Mouse (Mus musculus) heart, postnatal 36 days (tissue): ENCODE data around the gene Ermap. TPM values are rescaled to one million over a fixed set of nuclear protein-coding genes. Genes with fewer than 3 reads are reported as not detected.

Experiments used
- DNase-seq, 2 experiments: peaks; one replicate each; pipeline ENCODE4 v3.0.0; 2021 to 2022
- intact Hi-C: fragments of 180-260 bp; cut with DNase I; formaldehyde crosslinking; loops from one replicate; pipeline ENCODE4 v1.15.1; 2025
- total RNA-seq, 2 experiments: library from RNA; stranded (reverse); gene quantifications; 2 replicates each; pipeline ENCODE4 v1.2.3; 2021

The Ermap gene
- under 1 TPM in 1 of 2 experiments, not detected in 1; 0.11 TPM for total RNA-seq

DNA sequence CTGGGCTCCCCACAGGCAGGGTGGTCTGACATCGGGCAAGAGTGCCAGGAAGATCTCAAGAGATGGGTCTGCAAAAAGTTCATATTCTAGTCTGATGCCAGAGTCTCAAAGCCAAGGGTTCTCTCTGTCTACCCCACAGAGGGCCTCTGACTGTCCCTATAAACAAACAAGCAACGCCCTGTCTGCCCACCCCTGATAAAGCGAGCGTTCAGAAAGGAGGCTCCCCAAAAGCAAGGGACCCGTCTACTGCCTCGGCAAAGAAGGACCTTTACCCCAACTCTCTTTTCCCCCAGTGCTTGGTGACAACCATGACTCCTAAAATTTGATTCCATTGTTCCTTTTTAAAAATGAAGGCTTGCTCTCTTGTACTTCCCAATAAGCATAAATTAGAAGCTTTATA is at the start of gene Ermap:
Gene Ermap (minus strand): TSS at position 148 of the 400 bp plus-strand sequence.
- intact Hi-C loops: no loop called here
- DNase-seq: no peak

DNA sequence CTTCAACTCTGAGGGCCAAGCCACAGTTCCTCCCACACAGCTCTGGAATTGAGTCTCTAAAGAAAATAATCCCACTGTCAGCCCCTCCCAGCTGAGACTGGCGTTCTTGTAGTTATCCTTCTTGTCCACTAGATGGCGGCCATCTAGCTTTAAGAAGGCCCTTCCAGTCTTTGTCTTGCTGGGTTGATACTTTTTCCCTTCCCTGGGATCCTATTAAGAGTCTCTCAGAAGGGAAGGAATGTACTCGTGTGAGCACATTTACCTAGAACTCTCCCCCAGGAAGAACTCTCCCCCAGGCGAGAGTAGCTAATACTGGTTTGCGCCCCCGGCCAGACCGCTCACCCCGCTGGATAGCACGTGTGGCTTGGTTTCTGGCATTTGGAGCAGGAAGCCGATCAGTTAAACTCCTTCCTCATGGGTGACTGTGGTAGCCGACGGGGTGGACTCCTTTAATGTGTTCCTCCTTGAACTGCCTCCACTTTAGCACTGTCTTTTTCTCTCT is 49.4 kb upstream of the Ermap start:
- peak in 1 of 2 experiments; percentile 52 for DNase-seq

DNA sequence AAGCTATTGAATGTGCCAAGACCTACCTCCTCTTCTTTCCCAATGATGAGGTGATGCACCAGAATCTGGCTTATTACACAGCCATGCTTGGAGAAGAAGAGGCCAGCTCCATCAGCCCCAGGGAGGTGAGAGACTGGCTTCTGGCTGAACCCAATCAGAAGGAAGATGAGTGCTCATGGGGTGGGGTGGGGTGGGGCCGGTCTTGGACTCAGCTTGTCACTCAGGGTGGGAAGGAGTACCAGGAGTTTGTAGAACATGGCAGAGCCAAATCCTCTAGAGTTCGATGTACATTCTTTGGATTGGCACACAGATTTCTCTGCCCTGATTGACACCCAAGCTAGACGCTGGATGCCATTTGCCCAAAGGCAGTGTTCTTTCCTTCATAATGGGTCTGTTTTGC is 48.9 kb upstream of the Ermap start:
- DNase-seq: no peak
- intact Hi-C loops: loop anchor here (2.0 to 10.0 kb wide), 2 partner anchors 100 to 896 kb away; no protein-coding TSS in a partner anchor

More for the DNA sequence above, 49.4 kb upstream of the Ermap start:
- intact Hi-C loops: loop anchor here (2.0 to 10.0 kb wide), 2 partner anchors 100 to 896 kb away; no protein-coding TSS in a partner anchor

DNA sequence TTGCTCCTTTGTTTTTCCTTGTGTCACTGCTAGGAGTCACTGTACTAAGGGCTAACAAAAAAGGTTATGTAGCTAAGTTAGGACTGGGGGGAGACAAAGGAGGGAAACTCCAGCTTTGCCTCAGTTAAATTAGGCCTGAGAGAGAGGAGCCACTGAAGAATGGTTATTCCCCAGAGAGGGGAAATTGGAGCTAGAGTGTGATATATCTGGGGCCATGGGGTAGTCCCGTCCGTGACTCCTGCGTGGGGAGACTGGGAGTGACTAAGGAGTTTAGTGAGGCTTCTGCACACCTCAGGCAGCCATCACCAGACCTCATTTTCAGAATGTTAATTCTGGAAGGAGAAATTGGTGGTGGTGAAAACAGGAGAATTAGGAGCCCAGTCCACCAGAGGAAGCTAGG is 44.5 kb upstream of the Ermap start:
- no peak for DNase-seq
- intact Hi-C loops: loop anchor here (5.0 to 10.0 kb wide), 3 partner anchors 188 to 900 kb away; partner anchors contain the start of genes Foxj3, Frg2f1, Ppcs and Zmynd12

DNA sequence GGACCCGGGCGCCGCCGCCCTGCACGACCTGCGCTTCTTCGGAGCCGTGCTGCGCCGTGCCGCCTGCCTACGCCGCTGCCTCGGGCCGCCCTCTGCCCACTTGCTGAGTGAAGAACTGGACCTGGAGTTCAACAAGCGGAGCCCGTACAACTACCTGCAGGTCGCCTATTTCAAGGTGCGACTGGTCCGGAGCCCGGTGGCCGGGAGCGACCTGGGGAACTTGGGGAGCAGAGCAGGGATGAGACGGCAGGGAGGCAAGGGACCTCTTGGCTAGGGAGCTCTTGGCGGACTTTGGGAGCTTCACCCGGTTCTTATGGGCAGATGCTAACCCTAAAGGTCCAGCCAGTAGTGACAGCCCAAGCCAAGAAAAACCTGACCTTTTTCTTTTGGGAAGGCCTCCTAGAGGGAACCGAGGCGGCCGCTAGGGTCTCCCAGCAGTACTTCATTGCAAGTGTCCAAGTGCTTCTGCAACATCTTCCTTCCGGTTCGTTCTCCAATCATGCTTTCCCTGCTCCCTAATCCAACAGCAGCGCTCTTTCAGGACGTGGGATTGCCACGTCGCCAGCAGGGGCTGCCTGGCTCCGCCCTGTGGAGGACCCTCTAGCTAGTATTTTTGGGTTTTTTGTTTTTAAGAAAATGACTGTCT is 43.6 kb upstream of the Ermap start:
- DNase-seq: peak; percentile 43 to 54
- intact Hi-C loops: loop anchor here (2.0 to 10.0 kb wide), 4 partner anchors 55 to 901 kb away; partner anchors contain the start of genes Foxj3, Frg2f1, Ppcs and Zmynd12

DNA sequence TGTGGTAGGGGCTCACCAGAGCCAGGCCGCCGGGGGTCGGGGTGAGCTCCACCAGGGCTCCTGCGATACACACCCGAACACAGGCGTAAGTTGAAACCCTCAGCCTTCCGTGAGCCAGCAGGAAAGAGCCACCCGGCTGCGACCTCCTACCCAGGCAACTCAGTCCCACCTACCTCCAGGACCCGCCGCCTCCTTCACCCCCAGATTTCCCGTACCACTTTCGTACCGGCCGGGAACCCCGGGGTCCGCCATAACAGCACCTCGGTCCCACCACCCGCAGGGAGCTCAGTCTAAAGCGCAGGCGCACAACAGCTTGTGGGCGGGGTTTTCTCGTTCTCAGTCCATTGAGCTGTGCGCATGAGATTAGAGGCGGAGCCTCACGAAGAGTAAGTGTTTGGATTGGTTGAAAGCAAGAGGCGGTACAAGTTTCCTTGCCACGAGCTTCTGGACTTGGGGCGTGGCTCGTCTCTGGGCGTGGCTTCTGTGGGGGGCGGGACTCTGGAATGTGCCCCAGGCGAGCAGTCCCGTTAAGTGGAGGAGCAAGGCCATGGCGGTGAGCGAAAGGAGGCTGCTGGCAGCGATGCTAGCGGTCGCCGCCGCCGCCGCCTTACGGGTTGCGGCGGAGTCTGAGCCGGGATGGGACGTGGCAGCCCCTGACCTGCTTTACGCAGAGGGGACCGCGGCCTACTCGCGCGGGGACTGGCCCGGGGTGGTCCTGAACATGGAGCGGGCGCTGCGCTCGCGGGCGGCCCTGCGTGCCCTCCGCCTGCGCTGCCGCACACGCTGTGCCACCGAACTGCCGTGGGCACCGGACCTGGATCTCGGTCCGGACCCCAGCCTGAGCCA is 42.8 kb upstream of the Ermap start, which contains the start of the genes AU022252 and P3h1:
Gene AU022252 (minus strand): TSS at position 303 of the 846 bp plus-strand sequence.
Gene P3h1 (plus strand): TSS at position 506 of the 846 bp plus-strand sequence.
- intact Hi-C loops: loop anchor here (2.0 to 10.0 kb wide), 4 partner anchors 54 to 902 kb away; partner anchors contain the start of genes Foxj3, Frg2f1, Ppcs and Zmynd12
- DNase-seq: peak; percentile 97 to 99

DNA sequence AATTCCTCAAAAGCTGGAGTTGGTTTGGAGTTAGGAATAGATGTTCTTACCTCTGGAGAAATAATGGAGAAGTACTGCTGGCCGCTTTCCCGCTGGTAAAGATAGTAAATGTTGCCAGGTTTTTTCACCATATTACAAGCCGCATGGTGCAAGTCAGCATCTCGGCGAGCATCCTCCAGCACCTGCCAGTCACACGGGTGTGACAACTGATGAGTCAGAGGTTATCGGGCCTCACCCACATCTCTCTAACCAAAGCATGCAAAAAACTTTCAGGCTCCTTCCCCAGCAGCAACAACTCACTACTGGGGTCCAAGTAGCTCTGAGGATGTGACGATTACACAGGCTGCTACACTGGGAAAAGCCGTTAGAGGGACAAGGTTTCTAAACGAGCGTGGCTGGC is 36.9 kb upstream of the Ermap start:
- no peak for DNase-seq
- intact Hi-C loops: no loop called here

DNA sequence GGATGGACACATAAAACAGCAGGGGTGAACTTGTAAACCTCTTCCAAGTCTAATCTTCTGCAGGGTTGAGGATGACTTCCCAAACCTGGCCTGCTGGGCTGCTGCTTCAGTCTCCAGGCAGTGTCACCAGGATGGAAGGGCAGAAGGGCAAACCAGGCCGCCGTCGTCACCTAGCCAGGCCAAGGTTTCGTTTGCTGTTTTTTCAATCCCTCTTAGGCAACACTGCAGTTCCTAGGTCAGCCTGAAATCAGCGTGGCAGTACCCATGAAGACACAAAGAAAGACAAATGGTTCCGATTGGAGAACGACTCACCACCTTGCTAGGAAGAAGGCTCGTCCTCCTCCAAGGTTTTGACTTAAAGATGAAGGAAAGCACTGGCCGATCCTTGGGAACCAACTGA is 35.9 kb upstream of the Ermap start:
- DNase-seq: no peak
- intact Hi-C loops: no loop called here

DNA sequence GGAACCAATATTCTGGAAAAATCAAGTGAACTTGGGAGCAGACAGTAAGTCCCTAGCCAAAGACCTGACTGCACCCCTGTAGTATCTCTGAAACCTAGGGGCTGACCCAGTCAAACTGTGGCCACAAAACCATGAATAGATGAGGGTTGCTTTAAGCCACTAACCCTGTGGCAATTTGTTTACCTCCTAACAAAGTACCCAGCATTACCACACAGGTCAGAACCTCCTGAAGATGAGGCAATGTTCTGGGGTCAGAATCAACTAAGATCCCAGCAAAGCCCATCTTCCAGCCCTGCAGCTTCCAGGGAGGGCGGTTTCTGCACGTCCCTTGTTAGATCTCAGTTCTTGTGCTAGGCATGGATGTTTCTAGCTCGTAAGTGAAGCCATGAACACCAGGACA is 34.7 kb upstream of the Ermap start:
- DNase-seq: no peak
- intact Hi-C loops: no loop called here

DNA sequence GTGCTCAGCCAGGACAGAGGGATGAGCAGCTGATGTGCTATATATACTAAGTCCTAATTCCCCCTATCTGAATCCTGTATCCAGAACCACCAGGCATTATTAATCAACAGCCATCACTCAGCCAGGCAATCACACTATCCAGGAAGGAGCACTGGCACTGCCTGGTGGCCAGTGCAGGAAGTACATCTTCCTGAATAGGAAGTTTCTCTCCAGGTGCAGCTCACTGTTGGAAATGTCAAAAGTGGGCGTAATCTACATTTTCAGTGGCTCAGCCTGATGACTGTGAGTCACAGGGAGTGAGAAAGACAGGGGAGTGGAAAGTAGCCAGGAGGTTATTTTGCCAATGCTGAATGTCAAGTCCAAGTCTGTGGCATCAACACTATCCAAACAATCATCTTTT is 33.9 kb upstream of the Ermap start:
- intact Hi-C loops: no loop called here
- DNase-seq: no peak

DNA sequence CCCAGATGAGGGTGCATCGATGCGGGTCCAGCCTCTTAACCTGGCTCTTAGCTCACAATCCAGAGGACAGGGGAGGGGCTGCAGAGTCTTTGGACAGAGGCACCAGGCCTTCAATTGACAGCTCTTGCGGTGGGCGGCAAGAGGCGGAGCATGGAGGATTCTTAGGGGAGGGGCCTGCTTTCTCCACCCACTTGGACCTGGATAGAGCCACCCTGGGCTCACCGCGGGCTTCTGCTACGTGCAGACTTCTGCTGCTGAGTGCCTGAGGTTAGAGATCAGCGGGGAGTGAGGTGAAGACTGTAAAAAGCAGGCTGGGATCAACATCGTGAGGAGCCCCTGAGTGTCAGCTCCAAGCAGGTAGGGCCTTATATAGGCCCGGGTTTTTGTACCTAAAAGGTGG is 28.4 kb upstream of the Ermap start, which contains the start of gene Tmem269:
Gene Tmem269 (minus strand): TSS at position 49 of the 400 bp plus-strand sequence.
- intact Hi-C loops: no loop called here

DNA sequence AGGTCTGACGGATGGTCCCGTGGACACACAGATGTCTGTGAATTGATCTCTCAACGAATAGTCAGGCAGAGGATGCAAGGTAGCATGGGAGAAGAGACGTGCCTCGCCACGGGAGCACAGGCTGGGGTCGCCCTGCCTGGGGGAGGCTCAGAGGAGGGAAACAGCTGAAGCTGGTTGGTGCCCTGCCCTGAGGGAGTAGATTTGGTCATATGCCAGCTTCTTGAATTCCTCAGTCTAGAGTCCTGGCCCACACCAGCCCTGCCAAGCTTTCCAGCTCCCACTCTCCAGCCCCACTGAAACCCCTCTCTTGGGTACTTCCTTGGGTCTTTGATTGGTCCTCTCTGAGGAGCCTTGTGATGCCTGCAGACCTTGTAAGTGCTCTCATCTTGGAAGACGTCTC is 26.9 kb upstream of the Ermap start:
- intact Hi-C loops: no loop called here
- DNase-seq: no peak

More for the DNA sequence above, 28.4 kb upstream of the Ermap start, which contains the start of gene Tmem269:
- DNase-seq: no peak

DNA sequence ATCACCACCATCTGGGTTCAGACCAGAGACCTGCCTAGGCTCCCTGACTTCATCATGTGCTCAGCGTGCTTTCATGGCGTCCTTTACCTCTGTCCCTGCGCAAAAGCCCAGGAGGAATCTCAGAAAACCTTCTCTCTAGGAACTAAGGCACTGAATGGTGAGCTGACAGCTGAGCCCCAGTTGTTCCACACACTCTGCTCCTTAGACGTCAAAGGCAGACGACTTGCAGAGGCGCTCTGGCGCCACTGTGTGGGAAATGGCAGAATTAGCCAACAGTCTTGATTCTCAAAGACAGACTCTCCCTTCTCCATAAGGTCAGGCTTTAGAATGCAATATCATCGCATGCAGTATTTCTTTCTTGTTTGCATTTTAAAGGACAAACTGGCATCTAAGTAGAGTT is 14.9 kb upstream of the Ermap start:
- peak; percentile 39 to 51 for DNase-seq
- intact Hi-C loops: loop anchor here (1.0 kb wide), 1 partner anchor 199 kb away; no protein-coding TSS in a partner anchor

DNA sequence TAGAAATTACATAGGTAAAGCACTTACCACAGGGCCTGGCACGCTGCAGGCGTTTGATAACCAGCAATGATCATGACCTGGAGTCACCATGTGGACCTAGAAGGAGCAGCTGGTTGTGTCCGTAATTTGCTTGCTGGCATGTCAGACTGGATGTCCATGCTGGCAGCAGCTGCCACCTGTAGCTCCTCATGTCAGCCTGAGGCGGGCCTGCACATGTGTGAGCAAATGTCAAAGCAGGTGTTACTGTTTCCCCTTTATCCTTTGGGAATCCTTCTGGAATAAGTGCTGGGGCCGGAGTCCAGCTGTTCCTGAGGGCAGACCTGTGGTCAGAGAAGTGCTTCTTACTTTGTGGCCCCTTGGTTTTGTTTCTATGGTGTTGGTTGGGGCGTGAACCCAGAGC is 8.3 kb upstream of the Ermap start:
- intact Hi-C loops: no loop called here

DNA sequence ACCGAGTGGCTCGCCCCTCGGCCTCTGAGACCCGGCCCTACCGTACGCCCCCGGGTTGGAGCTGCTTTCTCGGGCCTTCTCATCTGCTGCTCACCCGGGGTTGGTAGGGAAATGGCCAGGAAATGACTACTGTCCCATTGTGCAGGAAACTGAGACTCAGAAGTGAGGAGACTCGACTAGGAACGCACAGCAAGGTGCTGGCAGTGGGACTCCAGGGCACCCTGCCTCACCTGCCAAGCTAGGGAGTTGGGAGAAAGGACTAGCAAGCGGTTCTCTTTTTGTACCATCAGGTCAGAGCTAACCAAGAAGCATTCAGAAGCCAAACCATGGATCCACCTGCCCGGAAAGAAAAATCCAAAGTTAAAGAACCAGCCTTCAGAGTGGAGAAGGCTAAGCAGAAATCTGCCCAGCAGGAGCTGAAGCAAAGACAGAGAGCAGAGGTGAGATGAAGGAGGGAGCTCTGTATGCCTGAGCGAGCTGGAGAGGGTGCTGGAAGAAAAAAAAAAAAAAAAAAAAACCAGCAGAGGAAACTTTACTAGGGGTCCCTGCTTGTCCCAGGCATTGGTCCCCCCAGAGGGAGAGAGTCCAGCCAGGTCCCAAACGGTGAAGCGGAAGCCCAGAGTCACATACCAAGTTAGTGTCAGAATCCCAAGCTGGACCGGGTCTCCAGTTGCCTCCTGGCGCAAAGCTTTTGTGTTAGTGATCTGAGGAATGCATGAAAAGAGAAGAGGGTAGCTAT is 5.9 kb upstream of the Ermap start:
- intact Hi-C loops: loop anchor here (2.0 kb wide), 1 partner anchor 23 kb away; no protein-coding TSS in a partner anchor
- no peak for DNase-seq

More for the DNA sequence above, 8.3 kb upstream of the Ermap start:
- DNase-seq: no peak

DNA sequence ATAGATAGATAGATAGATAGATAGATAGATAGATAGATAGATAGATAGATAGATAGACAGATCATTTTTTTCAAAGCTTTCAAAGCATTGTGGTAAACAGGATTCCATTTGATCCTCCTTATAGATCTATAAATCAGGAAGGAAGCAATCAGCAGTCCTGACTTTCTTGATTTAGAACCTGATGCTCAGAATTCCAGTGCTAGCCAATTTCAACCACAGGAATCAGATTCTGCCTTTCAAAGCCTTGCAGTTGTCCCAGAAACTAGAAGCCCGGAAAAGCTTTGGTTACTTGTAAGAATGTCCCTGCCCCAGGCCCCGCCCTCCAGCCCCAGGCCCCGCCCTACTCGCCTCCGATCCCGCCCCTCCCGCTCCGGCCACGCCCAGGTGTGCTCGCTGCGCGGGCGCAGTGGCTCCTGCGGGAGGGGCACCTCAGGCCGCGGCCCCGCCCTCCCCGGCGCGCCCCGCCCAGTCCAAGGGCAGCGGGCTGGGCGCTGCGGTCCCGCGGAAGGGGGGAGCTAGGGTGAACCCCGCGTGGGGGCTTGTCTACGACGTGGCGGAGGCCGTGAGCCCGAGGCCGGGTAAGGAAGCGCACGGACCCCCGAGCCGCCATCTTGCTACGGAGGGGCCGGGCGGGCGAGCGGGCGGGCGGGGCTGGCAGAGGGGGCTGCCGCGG is 5.2 kb upstream of the Ermap start, which contains the start of gene Svbp:
Gene Svbp (plus strand): TSS at position 398 of the 673 bp plus-strand sequence.
- intact Hi-C loops: loop anchor here (2.0 kb wide), 1 partner anchor 22 kb away; no protein-coding TSS in a partner anchor
- DNase-seq: peak; percentile 85 to 87

DNA sequence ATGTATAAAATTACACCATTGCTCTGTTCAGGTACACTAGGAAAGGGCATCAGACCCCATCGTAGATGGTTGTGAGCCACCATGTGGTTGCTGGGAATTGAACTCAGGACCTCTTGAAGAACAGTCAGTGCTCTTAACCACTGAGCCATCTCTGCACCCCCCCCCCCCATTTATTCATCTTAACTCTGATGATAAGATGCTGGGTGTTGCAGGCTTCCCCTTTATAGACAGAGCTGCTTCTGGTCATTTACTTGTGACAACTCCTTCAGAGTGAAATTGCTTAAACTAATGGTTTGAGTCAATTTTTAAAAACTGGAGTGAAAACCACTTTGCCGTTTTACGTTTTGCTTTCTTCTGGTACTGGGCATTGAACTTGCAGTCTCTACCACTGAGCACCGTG is 2.9 kb upstream of the Ermap start:
- intact Hi-C loops: no loop called here

DNA sequence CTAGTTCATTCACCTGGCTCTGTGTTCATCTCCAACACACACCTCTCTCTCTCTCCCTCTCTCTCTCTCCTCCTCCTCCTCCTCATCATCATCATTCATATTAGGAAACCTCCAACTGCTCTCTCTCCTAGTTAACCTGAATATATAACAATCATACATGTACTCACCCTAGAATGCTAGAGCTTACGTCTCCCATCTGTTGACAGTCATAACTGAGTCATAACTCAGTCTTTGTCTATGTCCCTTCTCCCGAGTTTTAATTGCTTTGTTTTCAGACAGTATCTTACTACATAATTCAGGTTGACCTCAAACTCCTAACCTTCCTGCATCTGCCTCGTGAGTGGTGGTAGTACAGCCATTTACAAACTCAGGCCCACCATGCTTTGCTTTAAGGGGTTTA is 1.5 kb upstream of the Ermap start:
- no peak for DNase-seq
- intact Hi-C loops: no loop called here

More for the DNA sequence above, 2.9 kb upstream of the Ermap start:
- no peak for DNase-seq

DNA sequence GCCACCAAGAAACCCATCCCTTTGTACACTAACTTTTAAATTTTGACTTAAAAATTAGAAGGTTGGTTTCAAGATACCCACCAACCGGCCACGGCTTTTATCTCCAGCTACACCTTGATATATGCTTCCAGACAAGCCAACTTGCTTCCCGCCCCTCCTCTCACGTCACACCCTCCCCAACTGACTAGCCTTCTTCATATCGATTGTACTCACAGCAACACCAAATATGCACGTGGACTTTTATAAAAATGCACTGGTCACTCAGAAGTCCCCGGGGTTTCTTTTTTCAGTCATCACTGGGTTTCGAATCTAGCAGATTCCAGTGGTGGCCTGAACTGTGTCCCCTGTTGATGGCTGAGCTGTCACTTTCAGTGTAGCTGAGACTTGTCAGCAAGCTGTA is 807 bp upstream of the Ermap start:
- no peak for DNase-seq
- intact Hi-C loops: no loop called here
